Mouse (Mus musculus) kidney, postnatal 4 days (tissue): ENCODE measurements around the gene Rapsn.

Source experiments
- DNase-seq, 2 experiments: peaks; one replicate each; pipeline ENCODE4 v3.0.0; 2021; ENCODE audit warnings: mixed read lengths in 2 of 2

The Rapsn gene

DNA sequence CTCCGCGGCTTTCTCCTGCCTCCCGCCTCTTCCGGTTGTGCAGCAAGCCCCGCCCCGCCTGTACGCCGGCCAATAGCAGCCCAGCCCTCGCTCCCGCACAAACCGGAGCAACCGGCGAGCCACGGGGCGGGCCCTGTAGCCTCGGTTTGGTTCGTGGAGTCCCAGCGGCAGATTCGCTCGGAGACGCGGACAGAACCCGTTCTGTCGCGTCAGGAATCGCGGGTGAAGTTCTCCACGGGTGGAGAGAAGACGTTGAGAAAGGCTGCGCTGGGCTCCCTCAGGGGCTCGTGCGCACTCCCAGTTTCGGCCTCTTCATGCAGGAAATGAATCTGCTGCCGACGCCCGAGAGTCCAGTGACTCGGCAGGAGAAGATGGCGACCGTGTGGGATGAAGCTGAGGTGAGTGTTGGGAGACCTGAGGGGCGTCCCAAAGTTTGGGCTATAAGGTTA is 18.5 kb downstream of the Rapsn start, which contains the start of gene Psmc3:
TSS of gene Psmc3 (plus strand) at position 76 of the 449 bp plus-strand sequence.
- peak; percentile 98 to 99 for DNase-seq

GRCm38 (mm10) chr2:91058435-91058834 is 23.0 kb downstream of the Rapsn start:
- DNase-seq = no peak

GRCm38 (mm10) chr2:91059376-91059775 is 24.0 kb downstream of the Rapsn start:
- DNase-seq = no peak

DNA sequence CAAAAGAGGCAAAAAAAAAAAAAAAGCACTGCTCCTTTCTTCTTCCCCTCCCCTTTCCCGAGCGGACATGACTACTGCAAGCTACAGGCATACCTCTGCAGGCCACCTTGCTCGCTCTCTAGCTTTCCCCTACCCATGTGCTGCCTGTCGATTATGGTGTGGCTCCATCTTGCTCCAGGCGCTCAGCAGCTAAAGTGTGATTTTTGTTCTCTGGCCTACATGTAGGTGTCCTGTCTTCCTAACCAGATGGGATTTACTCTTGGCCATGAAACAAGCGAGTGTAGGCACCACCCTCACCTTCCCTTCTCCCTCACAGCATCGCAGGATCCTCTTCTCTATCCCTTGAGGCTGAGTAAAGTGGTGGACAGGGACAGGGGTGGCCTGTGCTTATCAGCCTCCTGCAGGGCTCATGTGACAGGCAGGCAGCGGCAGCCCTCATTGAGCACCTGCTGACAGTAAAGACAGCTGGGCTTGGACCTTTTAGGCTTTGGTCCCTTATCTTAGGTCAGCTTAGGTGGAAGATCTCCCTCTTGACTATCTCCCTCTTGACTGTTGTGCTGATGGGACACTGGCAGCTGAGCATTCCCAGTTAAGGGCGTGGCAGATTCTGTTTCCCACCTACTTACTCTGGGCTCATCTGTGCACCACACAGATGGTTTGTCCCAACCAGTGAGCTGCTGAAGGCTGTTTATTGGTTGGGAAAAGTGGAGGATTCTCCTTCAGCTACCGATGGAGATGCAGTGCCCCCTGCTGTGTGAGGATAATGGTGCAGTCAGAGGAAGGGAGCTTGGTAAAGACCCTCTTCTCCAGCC is 25.3 kb downstream of the Rapsn start:
- DNase-seq = peak; percentile 74 to 78

DNA sequence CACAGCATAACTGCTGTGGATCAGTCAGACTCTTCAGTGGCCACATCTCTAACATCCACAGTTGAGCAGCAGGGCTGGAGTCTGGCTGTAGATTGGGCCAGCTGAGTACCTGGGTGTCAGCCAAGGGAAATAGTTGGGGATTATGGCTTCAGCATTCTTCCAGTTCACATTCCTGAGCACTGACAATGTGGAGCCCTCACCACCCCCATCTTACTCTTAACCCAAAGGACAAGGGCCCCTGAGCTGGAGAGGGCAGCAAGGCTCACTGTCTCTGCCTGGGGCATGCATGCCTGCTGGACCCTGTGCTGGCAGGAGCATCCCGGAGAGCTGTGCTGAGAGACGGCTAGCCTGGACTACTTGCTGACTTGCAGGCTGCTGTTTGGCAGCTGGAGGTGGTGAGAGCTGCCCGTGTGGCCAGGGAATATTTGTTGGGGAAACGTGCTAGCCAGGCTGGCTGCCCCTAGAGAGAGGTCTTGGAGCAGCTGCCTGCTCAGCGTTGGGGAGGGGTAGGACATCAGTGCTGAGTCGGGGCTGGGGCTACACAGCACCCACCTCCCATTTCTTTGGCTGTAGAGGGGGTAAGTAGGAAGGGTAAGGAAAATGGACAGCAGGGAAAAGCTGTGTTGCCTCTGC is 26.5 kb downstream of the Rapsn start:
- peak; percentile 67 to 71 for DNase-seq

DNA sequence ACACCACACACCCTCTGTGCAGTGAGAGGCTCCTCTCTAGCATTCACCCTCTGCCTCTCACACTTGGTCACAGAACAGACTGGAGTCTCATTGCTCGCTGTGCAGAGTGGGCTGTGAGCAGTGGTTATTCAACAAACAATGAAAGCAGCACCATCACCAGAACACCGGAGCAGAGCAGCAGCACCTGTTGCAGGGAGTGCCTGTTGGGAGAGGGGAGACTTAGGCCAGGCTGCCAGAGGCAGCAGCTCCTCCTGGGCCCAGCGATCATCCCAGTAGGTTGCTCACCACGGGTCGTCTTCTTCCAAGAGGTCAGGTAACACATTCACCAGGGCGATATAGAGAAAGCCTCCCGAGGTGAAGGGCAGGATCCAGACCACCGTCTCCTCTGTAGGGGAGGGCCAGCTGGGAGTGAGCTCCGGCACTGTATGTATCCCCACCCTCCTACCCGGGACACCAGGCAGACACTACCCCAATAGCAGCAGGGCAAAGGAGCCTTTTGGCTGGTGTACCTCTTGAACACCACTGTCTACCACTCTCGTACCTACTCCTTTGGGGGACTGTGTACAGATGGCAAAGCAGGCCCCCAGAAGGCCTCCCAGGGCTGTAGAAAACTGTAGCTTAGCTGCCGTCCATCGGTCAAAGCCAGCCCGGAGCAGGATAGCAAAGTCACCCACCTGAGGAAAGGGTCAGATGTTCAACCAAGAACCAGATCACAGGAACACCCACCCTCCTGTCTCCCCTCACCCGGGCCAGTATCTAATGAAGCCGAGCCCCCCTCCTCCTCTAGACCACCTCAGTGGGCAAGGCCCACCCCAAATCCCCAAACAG is 27.6 kb downstream of the Rapsn start:
- DNase-seq = no peak

DNA sequence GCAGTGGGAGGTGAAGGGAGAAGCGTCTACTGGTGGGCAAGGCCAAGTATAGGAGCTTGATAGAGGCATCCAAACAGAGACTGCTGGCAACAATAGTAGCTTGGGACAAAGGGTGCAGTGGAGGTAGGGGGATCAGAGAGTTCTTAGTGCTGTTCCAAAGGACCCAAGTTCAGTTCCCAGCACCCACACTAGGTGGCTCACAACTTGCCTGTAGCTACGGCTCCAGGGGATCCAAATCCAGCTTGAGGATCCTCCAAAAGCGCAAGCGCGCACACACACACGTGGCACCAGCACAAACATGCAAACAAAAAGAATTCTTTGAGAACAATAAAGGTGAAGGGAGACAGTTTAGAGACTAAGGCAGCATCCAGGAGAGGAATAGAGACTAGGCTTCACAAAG is 28.8 kb downstream of the Rapsn start:
- no peak for DNase-seq

DNA sequence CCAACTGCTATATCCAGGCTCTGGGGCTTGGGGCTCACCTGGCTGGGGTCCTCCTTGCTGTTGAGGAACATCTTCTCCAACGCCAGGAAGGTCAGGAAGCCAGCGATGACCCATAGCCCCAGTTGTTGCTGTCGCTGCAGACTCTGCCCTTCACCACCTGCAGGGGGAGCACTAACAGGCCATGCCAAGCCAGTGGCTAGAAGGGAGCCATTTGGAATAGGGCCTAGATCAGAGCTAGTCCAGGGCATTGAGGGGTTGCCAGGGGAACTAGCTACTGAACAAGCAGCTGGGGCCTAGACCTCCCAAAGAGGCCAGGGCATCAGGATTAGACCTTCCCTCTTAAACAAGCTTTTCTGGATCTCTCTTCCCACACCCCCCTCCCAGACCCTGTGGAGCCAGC is 30.1 kb downstream of the Rapsn start:
- peak; percentile 67 to 71 for DNase-seq

GRCm38 (mm10) chr2:91066455-91066854 is 31.0 kb downstream of the Rapsn start:
- DNase-seq = no peak

DNA sequence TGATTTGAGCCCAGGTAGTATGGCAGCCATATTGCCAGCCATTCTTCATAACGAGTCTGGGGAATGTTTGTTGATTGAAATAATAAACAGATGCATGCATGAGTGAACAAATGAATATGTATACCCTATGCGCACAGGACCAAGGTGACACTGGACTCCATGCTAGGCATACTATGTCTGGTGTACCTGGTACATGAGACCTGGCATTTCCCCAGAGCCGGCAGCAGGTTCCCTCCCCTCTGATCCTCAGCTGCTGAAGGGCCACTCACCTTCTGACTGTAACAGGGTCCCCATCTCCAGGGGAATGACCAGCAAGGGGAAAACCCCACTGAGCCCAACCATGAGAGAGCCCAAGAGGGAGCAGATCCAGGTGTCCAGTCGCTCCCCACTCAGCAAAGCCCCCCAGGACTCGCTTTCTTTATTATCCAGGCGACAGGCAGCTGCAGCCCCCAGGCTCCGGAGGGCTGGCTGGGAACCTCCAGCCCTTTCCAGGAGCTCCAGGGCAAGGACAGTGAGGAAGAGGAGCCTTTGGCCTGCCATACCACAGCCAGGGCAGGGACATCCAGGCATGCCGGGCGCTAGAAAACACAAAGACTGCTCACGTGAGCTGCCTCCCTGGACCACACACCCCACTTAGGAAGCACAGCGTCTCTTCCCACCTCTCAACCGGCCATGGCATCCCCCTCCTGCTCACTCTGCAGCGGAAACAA is 32.9 kb downstream of the Rapsn start:
- no peak for DNase-seq

DNA sequence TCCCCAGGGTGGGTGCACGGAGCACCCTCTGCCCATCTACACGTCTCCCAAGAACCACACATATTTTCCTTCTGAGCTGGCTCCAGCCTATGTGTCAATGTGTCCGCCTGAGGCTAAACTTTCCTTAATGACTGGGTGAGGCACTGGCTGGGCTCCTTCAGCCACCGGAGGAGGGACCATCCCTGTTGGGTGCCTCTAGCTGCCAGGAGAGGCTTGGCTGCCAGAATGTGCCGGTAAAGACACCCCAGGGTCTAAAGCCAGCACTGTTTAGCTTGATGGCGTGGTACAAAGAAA is 33.4 kb downstream of the Rapsn start:
- no peak for DNase-seq

DNA sequence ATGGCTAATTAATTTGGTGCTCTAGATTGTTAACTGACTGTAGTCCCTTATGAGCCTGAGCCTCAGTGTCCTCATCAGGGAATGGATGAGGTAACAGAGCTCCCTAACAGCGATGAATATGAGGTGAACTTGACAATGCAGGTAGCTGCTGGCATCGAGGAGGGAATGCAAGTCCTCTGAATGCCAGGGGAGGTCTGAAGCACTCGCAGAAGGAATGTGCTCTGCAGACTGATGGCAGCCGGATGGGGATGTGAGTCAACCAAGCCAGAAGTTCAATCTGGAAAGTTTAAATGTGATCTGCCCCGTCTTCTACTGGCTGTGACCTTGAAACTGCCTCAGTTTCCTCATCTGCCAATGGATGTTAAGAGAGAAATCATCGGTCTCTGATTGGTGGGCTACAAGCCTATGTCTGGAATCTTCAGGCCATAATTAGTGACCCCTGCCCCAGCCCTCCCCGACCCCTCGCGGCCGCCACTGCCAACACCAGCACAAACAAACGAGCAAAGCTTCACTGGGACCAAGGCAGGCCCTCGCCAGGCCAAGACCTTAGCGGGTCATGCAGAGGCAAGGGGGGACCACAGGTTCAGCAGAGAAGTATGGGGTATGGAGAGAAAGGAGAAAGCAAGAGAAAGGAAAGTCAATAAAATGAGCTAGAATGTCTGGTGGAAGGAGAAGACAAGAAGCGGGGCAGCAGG is 34.0 kb downstream of the Rapsn start:
- DNase-seq = peak in 1 of 2 experiments; percentile 41

- DNase-seq = peak; percentile 96 to 97
Observed at GRCm38 (mm10) chr2:91070076-91070800, 34.8 kb downstream of the Rapsn start, which contains the start of gene Slc39a13. Gene Slc39a13, minus strand, starts transcription at chr2:91070417.

DNA sequence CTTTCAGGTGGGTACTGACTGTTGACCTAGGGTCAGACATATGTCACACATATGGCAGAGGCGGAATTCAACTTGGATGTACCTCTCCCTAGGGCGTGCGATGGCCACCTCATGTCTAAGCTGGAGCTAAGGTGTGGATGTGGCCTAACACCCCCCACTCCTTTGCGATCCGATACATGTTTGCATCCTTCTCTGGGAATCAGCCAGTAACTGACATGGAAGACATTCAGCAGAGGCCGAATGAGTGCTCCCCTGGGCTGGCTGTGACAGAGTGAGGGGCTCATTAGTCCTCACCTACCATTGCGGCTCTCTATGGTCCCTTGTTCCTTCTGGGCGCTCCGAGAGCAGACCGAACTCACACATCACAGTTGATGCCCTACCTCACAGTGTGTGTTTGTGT is 35.6 kb downstream of the Rapsn start:
- DNase-seq = no peak

DNA sequence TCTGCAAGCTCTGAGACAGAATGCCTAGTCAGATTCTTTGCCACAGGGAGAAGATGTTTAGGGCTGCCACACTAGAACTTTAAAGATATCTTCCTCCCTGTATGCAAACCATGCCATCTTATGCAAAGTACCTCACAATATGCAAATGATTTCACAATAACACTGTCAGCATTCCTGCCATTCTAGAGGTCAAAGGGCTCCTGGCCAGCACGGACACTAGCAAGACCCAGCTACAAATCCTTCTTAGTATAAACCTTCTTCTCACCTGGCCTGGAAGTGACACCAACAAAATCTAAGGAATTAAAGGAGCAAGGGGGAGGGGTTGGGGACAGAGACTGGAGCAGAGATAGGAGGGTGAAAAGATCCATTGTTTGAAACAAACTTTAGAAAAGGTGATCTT is 36.7 kb downstream of the Rapsn start:
- DNase-seq = no peak

DNA sequence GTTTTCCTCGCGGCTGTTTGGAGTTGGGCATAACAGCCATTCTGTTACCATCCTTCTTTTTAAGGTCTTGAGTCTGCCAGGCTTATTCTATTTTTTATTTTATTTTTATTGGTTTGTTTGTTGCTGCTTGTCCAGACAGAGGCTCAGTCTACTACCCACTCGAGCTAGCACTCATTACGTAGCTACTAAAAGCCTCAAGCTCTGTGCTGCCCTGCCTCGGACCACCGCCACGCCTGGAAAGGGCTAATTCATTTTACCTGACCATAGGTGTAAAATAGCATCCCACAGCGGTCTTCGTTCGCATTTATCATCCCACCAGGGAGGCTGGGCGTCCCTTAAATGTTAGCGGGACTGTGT is 42.5 kb downstream of the Rapsn start:
- no peak for DNase-seq

DNA sequence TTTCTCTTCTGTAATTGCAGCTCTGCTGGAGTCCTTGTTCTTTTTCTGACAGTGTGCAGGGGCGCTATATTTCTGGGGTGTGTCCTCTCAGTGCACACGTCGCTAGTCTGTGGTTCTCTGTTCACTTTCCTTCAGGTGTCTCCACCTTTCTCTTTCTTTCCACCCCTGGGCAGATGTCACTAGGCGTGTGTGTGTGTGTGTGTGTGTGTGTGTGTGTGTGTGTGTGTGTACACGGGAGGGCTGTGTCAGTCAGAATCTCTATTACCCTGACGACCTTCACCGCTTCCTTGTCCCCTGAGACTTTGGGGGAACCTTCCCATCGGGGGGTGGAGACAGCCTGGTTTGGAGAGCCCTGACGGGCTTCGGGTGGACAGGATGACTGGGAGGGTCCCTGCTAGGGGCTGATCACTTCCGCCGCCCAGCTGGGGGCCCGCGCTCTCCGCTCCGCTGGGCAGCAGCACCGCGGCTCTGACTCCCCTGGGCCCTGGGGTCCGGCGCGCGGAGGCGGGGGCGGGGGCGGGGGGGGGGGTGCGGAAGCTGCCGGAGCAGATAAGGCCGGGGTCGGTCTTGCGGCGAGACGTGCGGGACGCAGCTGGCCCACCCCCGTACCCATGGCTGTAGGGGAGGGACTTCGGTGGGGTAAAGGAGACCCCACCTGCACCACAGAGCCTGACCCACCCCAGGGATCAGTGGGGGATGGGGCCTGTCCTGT is 43.0 kb downstream of the Rapsn start:
- DNase-seq = peak; percentile 52 to 68

- DNase-seq = no peak
Observed at GRCm38 (mm10) chr2:91079026-91079384, 43.6 kb downstream of the Rapsn start.

GRCm38 (mm10) chr2:91080784-91081513 is 45.5 kb downstream of the Rapsn start:
- DNase-seq = no peak
